Mouse (Mus musculus) heart, postnatal 25 days (tissue): ENCODE results near the gene Mpc1. TPM values are rescaled to one million over a fixed set of nuclear protein-coding genes. Genes with fewer than 3 reads are reported as not detected.

Experiments
- DNase-seq: peaks from one replicate; pipeline ENCODE4 v3.0.0; 2022; ENCODE audit warnings: low spot score
- intact Hi-C: fragments of 180-260 bp; cut with DNase I; formaldehyde crosslinking; loops from one replicate; pipeline ENCODE4 v1.15.1; 2025
- total RNA-seq, 2 experiments: library from RNA; stranded (reverse); gene quantifications; 2 replicates each; pipeline ENCODE4 v1.2.3; 2021

Mpc1 gene
- total RNA-seq, 2 experiments from 2014 or later = 784 to 801 TPM

DNA sequence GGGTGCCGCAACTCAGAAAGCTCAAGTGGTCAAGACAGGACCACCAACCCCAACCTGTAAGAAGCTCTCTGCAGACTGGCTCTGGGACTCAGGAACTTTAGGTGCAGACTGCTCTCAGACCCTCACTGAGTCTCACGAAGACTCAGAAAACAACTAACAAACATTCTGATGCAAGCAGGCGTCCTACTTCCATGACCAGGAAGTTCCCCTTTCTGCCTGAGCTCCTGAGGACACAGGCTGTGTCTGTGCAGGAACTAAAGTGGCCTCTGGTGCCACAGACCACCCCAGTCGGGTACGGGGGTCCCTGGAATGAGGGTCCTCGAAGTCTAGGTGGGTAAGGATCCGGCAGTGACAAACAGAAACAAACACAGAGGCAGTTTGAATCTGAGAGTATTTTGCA lies 6.0 kb upstream of the Mpc1 start:
- DNase-seq = no peak
- intact Hi-C loops = no loop called here

DNA sequence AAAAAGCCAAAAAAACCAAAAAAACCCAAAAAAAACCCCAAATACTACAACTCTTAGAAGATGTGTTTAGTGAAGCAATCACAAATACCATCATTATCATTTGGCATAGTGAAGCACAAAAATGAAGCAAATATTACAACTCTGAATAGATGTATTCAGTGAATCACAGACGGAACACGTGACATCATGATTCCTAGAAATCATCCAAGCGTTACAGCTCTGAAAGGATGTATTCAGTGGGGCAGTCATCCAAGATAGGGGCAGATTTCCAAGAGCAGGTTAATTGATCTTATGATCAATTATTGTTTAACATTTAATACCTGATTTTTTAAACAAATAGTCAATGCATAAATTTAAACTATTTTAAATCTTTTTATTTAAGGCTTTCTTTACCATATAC lies 5.4 kb upstream of the Mpc1 start:
- DNase-seq = no peak
- intact Hi-C loops = no loop called here

DNA sequence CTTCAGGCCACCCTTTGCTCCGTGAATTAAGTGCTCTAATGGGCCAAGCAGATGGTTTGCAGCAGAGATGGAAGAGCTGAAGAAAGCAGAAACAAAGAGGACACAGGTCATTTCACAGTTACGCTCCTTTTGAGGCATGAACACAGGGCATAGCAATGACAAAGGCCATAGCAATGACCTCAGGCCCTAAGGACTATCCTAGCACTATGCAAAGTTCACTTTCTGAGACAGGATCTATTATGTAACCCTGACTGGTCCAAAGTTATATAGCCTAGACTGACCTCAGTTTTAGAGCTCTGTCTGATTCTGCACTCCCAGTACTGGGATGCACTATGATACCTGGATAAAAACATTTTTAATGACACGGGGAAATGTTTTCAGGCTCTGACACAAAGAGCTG lies 4.3 kb upstream of the Mpc1 start:
- no peak for DNase-seq
- intact Hi-C loops = no loop called here

DNA sequence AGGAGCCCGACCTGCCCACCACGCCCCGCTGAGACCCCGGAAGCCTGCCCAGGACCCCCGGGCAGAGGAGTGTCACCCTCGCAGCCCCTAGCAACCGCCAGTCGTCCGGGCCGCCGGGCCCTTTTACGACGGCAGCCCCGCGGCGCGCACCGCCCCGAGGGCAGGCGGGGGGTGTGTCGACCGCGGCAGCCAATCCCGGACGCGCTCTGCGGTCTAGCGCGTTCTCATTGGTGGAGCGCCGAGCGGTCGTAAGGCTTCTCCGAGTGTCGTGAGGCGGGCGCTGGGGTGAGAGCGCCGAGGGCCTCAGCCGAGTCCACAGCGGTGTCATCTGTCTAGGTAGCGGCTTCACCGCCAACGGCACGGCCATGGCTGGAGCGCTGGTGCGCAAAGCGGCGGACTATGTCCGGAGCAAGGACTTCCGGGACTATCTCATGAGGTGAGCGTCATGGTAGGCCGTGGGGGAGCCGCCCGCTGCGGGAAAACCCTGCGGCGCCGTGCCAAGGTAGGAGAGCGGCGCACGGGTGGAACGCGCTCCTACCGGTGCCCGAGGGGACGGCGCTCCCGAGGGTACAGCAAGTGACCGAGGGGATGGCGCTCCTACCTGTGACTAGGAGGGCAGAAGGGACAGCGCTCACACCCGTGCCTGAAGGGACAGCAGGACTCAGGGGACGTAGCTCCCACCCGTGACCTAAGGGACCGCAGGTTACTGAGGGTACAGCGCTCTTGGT lies 986 bp downstream of the Mpc1 start:
- intact Hi-C loops = loop anchor here (2.0 kb wide), 1 partner anchor 27 kb away; the partner anchor contains the start of gene Sft2d1
- peak; percentile 95 for DNase-seq

DNA sequence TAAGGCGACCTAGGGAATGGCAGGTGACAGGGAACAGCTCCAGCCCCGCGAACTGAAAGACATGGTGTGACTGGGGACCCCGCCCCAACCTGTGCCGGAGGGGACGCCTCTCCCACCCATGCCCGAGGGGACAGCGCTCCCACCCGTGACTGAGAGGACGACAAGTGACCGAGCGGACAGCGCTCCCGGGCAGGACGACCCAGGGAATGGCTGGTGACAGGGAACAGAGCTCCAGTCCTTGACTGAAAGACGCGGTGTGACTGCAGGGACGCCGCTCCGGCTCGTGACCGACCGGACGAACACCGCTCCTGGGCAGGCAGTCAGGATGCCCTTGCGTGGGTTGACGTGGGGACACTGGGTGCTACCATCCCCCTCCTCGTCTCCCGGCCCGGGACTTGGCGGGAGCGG lies 1.6 kb downstream of the Mpc1 start:
- intact Hi-C loops = no loop called here
- peak; percentile 27 for DNase-seq

DNA sequence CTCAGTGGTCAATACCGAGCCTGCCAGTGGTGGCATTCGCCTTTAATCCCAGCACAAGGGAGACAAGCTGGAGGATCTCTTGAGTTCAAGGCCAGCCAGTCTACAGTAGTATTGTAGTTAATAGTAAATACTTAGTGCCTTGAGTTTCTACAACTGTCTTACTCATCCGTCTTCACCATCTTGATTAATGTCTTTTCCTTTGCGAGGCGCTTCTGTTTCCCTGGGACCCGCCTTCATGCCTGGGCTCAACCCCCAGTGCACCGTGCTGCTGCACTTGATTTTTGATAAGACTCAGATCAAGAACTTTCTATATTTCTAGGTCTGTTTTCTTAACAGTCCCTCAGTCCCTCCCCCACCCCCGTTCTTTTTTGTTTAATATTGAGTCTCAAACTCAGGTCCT lies 2.4 kb downstream of the Mpc1 start:
- intact Hi-C loops = no loop called here
- no peak for DNase-seq

DNA sequence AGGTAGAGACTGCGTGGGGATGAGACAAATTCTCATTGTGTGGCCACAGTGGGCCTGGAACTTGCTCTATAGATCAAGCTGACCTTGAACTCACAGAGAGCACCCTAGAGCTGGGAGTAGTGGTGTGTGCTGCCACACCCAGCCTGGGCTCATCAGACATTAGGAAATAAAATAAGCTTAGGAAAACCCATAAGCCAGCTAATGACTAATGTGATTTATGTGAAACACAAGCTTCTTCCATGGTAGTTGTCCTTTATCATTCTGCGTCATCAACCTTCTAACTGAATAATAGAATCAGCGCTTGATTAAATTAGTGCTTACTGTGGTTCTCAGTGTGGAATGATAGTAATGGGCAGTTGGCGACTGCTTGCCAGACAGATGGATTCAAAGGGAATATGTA lies 4.3 kb downstream of the Mpc1 start:
- DNase-seq = no peak
- intact Hi-C loops = no loop called here

DNA sequence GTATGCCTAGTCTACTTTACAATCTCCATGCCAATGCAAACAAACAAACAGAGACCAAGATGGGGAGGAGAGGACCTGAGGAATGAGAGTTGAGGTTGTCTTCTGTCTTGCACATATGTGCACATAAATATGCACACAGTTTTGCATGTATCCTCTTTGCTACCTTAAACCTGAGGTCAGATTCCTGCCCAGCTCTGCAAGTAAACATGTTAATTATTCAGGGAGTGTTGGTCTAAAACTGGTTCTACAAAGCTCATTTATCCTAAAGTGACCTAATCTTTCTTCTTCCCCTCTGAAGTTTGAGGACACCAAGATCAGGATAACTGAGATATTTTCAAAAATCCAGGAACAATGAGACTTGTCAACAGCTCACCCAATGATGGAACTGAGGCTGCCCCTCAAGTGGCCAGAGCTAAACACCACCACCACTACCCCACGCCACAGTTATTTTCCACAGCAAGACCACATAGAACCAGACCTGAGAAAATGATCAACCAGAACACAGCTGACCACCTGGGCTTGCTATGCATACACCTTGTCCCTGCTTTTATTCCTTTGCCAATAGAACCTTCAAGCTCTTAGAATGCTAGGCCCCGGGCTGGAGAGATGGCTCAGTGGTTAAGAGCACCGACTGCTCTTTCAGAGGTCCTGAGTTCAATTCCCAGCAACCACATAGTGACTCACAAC lies 7.4 kb downstream of the Mpc1 start:
- DNase-seq = no peak
- intact Hi-C loops = no loop called here

DNA sequence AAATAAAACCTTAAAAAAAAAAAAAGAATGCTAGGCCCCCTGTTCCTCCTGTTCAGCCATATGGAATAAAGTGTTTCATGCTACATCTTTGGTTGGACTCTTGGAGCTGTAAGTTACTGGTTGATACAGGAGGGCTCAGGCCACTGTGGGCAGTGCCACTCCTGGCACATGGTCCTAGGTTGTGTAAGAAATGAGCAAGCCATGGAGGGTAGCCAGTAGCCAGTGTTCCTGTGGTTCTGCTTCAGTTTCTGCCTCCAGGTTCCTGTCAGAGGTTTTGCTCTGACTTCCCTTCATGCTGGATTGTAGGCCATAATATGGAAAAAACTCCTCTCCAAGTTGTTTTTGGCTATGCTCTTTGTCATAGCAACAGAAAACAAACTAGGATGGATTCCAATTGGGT lies 8.0 kb downstream of the Mpc1 start:
- DNase-seq = no peak
- intact Hi-C loops = no loop called here

DNA sequence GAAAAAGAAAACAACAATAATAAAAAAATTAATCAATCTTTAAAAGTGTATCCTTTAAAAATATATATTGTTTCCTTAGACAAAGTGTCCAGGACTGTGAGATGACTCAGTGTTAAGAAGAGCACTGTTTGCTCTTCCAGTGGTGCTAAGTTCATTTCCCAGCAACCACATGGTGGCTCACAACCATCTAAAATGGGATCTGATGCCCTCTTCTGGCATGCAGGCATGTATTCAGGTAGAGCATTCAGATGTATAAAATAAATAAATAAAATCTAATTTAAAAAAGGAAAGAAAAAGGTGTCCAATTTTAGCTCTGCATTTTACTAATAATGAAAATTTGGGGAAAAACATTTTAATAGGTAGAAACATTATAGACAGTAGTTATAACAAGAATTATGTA lies 13.1 kb downstream of the Mpc1 start:
- no peak for DNase-seq
- intact Hi-C loops = no loop called here

DNA sequence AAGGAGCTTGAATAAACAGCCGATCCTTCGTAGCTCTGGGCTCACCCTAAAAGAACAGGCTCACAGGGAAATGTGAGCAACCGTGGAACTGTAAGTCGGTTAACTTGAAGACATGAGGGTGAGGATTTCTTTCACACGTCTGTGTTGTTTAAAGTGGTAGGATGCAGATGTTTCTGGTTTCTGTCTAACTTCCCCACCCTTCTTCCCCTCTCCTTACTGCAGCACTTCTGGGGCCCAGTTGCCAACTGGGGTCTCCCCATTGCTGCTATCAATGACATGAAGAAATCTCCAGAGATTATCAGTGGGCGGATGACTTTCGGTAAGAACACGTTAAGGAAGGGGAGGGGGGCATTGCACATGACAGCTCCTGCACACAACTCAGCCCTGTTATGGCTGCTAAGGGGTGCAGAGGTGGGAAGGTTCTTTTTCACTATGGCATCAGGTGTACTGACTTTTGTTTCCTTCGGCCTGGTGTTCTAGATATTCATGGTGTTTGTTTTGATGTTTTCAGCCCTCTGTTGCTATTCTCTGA lies 13.7 kb downstream of the Mpc1 start:
- DNase-seq = no peak
- intact Hi-C loops = no loop called here

DNA sequence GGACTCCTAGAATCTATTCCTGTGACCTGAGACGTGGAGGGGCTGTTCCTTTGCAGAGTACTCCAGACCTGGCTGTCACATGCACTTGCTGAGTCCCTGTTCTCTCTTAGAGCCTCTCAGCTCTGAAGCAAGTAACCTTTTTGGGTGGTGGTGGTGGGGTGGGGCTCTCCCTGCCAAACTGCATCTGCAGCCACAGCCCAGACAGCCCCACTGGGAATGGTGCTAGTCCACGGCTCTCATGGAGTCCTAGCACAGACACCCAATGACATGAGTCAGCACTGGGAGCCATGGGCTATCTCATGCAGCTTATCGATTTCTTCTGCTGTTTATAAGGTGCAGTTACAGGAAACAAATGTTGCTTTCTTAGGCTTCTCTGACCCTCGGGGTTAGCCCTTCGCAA lies 15.0 kb downstream of the Mpc1 start:
- intact Hi-C loops = no loop called here
- no peak for DNase-seq

DNA sequence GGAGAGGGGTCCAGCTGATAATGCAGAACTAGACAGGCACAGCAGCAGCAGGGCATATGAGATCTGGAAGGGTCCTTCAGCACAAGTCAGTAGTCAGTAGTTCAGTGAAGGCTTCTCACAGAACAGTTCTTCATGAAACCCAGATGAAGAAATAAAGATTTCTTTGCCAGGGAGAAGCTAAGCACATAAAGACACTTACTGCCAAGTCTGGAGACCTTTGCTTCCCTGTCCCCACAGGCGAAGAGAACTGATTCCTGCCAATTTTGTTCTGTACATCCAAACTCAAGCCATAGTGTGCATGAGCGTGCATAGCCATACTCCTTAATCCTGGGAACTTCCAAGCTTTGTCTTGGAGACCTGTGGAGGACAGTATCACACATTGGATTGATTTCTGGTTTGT lies 15.6 kb downstream of the Mpc1 start:
- intact Hi-C loops = no loop called here
- DNase-seq = no peak

DNA sequence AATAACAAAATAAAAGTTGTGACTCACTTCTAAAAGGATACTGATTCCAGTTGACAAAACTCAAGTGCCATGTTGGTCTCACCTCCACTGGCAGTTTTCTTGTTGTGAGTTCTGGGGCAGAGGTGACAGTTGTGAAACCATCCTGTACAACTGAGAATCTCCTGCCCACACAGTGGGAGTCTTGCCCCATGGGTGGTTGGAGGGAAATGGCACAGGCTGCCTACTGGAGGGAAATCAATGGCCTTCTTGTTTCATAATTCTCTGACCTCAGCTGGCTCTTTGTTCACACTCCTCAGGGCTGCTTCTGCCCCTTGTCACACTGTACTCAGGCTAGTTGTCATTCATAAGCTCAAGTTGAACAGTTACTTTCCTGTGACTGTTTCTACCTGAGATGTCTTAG lies 16.8 kb downstream of the Mpc1 start:
- intact Hi-C loops = no loop called here
- DNase-seq = no peak

DNA sequence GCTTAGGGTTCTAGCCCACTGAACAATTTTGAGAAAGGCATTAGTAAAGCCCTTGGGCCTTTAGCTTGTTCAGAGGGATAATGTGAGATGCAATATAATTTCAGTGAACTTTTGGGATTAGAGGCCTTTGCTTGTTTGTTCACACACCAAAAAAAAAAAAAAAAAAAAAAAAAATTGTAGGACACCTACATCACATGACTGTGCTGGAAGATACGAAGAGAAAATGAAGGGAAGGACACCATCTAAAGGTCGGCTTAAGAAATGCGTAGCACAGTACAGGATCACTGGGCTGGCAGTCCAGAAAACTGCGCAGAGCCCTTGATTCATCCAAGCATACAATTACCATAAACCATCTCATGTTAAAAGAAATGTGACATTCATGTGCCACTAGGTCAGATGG lies 18.8 kb downstream of the Mpc1 start:
- intact Hi-C loops = no loop called here
- DNase-seq = no peak

DNA sequence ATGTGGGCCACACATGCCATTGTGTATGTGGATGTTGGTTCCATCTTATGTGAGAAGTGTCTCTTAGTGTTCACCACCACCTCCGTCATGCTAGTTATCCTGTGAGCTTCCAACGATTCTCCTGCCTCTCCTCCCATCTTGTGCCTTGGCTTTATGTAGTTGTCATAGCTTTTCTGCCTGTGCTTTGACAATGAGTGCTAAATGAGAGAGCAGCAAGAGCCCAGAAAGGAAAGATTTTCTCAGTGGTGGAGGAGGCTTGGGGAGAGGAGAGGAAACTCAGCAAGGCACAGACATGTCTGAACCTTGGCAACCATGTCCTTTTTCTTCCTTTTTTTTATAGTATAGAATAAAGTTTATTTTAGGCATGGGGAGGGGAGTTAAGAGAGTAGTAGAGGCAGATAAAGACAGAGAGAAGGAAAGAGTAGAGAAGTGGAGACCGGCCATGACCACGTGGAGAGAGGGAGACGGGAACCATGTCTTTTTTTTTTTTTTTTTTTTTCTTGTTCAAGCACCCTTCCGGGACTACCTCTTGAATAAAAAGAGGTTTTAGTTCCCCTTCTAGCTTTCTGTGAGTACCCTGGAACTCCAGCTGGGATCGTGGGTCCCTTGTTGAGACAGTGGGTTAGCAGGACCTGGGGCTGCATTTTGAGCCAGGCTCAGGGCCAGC lies 20.2 kb downstream of the Mpc1 start:
- intact Hi-C loops = no loop called here
- no peak for DNase-seq

DNA sequence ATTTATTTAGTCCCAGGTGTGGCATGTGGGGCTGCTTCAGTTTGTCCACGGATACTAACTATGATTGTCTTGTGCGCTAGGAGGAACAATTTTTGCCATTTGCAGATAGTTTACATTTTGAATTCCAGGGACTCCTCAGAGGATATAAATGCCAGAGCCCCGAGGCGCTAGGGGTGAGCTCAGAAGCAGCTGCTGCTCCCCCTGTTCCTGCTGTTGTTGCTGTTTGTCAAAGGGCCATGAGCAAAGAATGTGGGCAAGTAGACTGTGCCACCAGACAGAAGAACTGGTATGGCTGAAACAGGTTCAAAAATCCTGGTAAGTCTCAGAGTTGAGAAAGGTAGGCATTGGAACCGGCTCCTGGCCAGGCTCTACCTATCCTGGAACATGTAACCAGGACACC lies 21.0 kb downstream of the Mpc1 start:
- intact Hi-C loops = no loop called here
- DNase-seq = no peak

DNA sequence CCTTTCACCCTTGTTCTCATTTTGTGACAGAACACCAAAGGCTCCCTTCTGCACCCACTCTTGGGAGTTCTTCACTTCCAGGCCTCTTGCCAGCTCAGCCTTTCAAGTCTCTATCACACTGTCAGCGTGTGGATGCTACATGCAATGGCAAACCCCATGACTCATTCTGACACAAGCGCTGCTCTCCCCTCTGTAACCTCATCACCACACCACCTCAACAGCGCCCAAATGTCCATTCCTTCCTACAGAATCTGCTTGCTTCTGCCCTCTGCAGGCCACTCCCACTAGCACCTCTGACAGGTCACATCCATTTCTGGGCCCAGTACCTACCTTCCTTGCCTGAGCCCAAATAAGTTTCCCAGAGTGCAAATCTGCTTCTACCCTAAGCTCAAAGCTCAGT lies 23.1 kb downstream of the Mpc1 start:
- DNase-seq = no peak
- intact Hi-C loops = no loop called here

DNA sequence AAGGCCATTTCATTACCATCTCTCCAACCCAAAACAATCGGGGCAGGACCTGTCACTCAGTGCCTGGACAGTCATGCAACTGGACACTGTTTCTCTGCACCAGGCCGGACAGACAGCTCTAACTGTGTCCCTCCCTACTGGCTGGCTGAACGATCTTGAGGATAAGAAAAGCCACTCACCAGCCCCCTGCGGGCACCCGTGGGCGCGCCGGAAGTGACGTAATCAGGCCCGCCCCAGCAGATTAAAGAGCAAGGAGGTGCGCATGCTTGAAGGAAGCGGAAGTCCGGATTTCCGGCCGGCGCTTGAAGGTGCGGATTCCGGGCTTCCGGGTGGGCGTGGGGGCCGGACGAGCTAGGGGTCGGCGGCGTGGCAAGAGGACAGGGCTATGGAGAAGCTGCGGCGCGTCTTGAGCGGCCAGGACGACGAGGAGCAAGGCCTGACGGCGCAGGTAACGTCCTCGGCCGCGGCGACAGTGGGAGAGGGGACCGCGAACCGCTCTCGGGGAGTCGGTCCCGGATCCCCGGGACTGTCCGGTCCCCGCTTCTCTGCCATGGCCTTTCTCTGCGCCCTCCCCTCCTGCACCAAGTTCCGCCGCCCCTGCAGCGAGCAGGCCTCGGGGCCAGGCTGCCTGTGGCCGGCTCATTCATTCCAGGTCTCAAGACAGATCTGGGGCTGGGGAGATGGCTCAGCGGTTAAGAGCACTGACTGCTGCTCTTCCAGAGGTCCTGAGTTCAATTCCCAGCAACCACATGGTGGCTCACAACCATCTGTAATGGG lies 28.3 kb downstream of the Mpc1 start, which contains the start of gene Sft2d1:
TSS of gene Sft2d1 (plus strand) at position 265 of the 777 bp plus-strand sequence.
- intact Hi-C loops = loop anchor here (2.0 to 5.0 kb wide), 2 partner anchors 28 to 61 kb away; partner anchors contain the start of gene Mpc1

DNA sequence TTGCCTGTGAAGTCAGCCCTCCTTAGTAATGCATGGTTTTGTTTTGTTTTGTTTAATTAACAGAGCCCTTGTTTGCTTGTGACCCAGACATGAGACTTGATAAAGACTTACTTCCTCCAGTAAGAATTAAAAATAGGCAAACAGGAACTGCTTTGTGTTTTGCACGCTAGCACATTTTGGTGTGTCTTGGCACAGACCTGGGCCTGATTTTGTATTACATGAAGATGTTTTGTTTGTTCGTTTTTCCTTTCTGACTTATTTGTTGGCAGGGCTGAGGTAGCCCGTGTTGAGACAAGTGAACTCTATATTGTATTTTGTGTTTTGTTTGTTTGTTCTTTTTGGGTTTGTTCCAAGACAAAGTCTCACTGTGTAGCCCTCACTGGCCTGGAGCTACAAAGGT lies 29.0 kb downstream of the Mpc1 start:
- no peak for DNase-seq
- intact Hi-C loops = loop anchor here (2.0 to 5.0 kb wide), 2 partner anchors 29 to 61 kb away; partner anchors contain the start of gene Mpc1

More for the DNA sequence above, 28.3 kb downstream of the Mpc1 start, which contains the start of gene Sft2d1:
- DNase-seq = peak; percentile 92
